Mouse (Mus musculus): ENCODE results near the gene Trib2.

Gene Trib2

DNA sequence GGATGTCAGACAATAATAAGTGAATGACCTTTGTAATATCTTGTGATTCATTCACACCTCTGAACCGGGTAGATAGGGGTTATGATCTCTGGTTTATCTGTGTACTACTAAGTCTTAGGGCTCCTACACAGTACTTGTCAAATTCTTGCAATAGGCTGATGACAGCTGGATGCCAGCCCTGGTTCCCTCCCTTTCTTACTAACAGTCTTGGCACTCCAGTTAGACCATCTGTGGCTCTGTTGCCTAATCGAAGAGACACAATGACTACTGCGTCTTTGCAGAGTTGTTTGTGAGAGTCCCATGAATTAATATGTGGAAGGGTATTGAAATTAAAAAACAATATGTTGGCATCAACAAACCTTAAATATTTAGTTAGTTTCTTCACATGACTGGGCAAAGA, 48.2 kb downstream of the Trib2 start:
- DNase-seq (ENCODE audit: low read depth, low spot score), result no peak

GRCm38 (mm10) chr12:15765996-15766395, 50.7 kb downstream of the Trib2 start:
- no peak for DNase-seq (ENCODE audit: low read depth, low spot score)

DNA sequence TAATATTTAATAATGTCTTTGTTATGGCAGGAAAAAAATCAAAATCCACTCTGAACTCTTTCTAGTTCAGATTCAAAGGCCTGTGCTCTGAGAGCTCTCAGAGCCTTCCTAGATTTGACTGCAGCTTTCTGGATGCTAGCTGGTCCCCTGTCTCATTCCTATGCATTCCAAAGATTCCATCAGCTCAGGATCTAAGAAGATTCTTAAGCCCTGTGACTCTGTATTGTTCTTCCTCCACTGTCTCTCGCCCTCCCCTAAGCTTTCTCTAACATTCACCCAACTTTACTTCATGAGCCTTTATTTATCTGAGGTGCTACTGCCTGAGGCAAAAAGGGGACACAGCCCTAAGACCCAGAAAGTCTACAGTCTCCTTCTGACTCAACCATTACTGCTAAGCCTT, 51.5 kb downstream of the Trib2 start:
- DNase-seq (ENCODE audit: low read depth, low spot score), result no peak

- DNase-seq (ENCODE audit: low read depth, low spot score), result no peak
Measured at GRCm38 (mm10) chr12:15761453-15762116, 55.1 kb downstream of the Trib2 start.

GRCm38 (mm10) chr12:15760684-15761083, 56.0 kb downstream of the Trib2 start:
- no peak for DNase-seq (ENCODE audit: low read depth, low spot score)

DNA sequence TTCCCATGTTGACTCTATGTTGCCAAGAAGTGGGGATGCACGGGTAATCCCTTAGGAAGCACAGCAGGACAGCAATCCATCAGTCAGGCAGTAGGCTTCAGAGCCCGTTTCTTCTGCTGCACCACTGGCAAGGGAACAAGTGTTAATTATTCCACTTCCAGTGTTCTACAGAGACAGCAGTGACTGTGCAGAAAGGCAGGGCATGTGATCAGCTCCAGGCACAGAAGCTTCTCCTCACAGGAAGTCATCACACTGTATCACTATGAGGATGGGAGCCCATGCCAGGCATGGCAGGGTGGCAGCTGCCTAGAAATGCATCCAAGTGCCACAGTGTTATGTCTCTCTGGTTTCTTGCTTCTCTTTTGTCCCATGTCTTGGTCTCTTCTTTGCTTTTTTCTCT, 57.9 kb downstream of the Trib2 start:
- no peak for DNase-seq (ENCODE audit: low read depth, low spot score)

DNA sequence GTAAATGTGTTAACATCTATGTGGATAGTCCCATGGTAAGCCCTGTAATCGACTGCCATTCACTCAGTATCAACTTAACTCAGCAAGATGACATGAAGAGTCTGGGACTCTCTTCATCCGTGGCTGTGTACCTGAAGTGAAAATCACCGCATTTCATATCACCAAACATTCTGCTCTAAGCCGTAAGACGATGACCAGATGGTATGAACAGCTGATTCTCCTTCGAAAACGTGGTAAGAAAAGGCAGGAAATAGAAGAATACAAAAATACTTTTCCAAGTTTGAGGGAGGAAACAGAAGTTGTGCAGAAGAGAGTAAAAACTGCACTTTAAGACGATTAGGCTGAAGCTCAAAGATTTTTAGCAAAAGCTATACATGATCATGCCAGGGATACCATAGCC, 59.4 kb downstream of the Trib2 start:
- DNase-seq (ENCODE audit: low read depth, low spot score), result no peak

- no peak for DNase-seq (ENCODE audit: low read depth, low spot score)
Measured at GRCm38 (mm10) chr12:15755030-15755690, 61.6 kb downstream of the Trib2 start.

DNA sequence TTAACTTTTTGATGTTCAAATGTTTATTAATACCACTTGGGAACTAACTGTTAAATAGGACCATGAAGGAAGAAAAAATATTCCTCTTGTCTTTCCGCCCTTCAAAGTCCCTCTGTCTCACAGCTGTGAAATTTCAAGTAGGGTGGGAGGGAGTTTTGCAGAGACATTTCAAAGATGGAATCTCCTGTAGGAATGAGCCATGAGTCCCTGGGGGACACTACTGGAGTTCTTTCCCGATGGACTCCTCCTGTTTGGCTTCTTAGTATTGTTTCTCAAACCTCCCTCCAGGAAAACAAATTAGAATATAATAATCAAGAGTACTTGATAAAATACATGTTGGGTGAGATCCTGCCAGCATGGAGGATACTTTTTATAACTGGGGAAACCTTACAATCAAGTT, 62.1 kb downstream of the Trib2 start:
- DNase-seq (ENCODE audit: low read depth, low spot score), result no peak

- no peak for DNase-seq (ENCODE audit: low read depth, low spot score)
Measured at GRCm38 (mm10) chr12:15749646-15750195, 67.0 kb downstream of the Trib2 start.

GRCm38 (mm10) chr12:15745752-15746151, 71.0 kb downstream of the Trib2 start:
- no peak for DNase-seq (ENCODE audit: low read depth, low spot score)

Measured in c-Kit-negative CD71-positive TER-119-positive erythroid progenitor cells, embryonic 14.5 days (primary cell).